Mouse (Mus musculus) limb, embryonic 15.5 days (tissue): ENCODE results near the gene Tmem246. TPM values are rescaled to one million over a fixed set of nuclear protein-coding genes. Genes with fewer than 3 reads are reported as not detected.

Experiments
- ATAC-seq: fragments of 200-750 bp; cut with Nextera tagmentation; 2 replicates; pipeline ENCODE4 v1.8.0; 2017; ENCODE audit warnings: low read depth, moderate TSS enrichment; ENCODE audit not compliant: insufficient number of reproducible peaks, low FRiP score, low TSS enrichment
- H3K27ac ChIP-seq: fragments of 300-500 bp; sonication (generic); 2 replicates; pipeline ENCODE4 v1.5.1; 2015; ENCODE audit warnings: moderate library complexity, mild to moderate bottlenecking, inconsistent platforms
- H3K27me3 ChIP-seq: fragments of 300-500 bp; sonication (generic); 2 replicates; pipeline ENCODE4 v1.6.1; 2015; ENCODE audit warnings: inconsistent platforms
- H3K36me3 ChIP-seq: fragments of 300-500 bp; sonication (generic); 2 replicates; pipeline ENCODE4 v1.6.1; 2015; ENCODE audit warnings: inconsistent platforms
- H3K4me1 ChIP-seq: fragments of 300-500 bp; sonication (generic); 2 replicates; pipeline ENCODE4 v1.6.1; 2015; ENCODE audit warnings: inconsistent platforms
- H3K4me2 ChIP-seq: fragments of 300-500 bp; sonication (generic); 2 replicates; pipeline ENCODE4 v1.6.1; 2015; ENCODE audit warnings: mild to moderate bottlenecking, inconsistent platforms
- H3K4me3 ChIP-seq: fragments of 300-500 bp; sonication (generic); 2 replicates; pipeline ENCODE4 v1.5.1; 2015; ENCODE audit warnings: mild to moderate bottlenecking, inconsistent platforms
- H3K9ac ChIP-seq: fragments of 300-500 bp; sonication (generic); 2 replicates; pipeline ENCODE4 v1.6.1; 2015; ENCODE audit warnings: inconsistent platforms
- H3K9me3 ChIP-seq: fragments of 300-500 bp; sonication (generic); 2 replicates; pipeline ENCODE4 v1.6.1; 2016; ENCODE audit warnings: inconsistent platforms
- WGBS: fragments of 180-500 bp; shearing (Covaris S2); methylation state at CpG from one replicate; pipeline ENCODE4 v1.1.7; 2015; 5-methylcytosine and 5-hydroxymethylcytosine counted together
- polyA plus RNA-seq: library from polyadenylated mRNA; unstranded; fragments of >200 nt; fragmentation: Nextera tagmentation; extraction: Ambion mirVana; gene quantifications from 2 replicates; pipeline ENCODE4 v1.2.1, GENCODE M21; 2015

Tmem246 gene
- polyA plus RNA-seq, 1 experiment from 2014 or later = 38.1 TPM

GRCm38 (mm10) chr4:49605459-49605858 is 7.8 kb upstream of the Tmem246 start:
- 67% methylated on average over 1 of the region's 1 CpGs for WGBS
- Histone ChIP-seq H3K36me3 (no peaks in the 10 kb centered on the region), H3K4me1 (no peaks in the 10 kb centered on the region), H3K27ac (no peak overlapping the region), H3K4me2 (no peak overlapping the region), H3K9me3 (no peaks in the 10 kb centered on the region), H3K27me3 (no peaks in the 10 kb centered on the region), H3K4me3 (no peak overlapping the region), H3K9ac (no peak overlapping the region)
- no peak for ATAC-seq

GRCm38 (mm10) chr4:49604616-49605015 is 6.9 kb upstream of the Tmem246 start:
- WGBS = 84% methylated on average over 5 of the region's 5 CpGs
- no peaks in the 10 kb centered on the region for H3K4me1 ChIP-seq
- no peak overlapping the region for H3K9ac ChIP-seq
- H3K36me3 ChIP-seq = no peaks in the 10 kb centered on the region
- H3K27me3 ChIP-seq = no peaks in the 10 kb centered on the region
- no peaks in the 10 kb centered on the region for H3K9me3 ChIP-seq
- no peak overlapping the region for H3K4me2 ChIP-seq
- no peak for ATAC-seq
- H3K4me3 ChIP-seq = no peak overlapping the region
- H3K27ac ChIP-seq = no peak overlapping the region

GRCm38 (mm10) chr4:49604016-49604546 is 6.4 kb upstream of the Tmem246 start:
- Histone ChIP-seq H3K36me3 (no peaks in the 10 kb centered on the region), H3K4me1 (no peaks in the 10 kb centered on the region)
- no peak for ATAC-seq

GRCm38 (mm10) chr4:49603161-49603560 is 5.5 kb upstream of the Tmem246 start:
- no peak for ATAC-seq
- H3K4me2 ChIP-seq = no peak overlapping the region
- H3K4me1 ChIP-seq = no peaks in the 10 kb centered on the region
- no peaks in the 10 kb centered on the region for H3K36me3 ChIP-seq
- no peaks in the 10 kb centered on the region for H3K27me3 ChIP-seq
- H3K9ac ChIP-seq = no peak overlapping the region
- no peak overlapping the region for H3K4me3 ChIP-seq
- 59% methylated on average over 2 of the region's 2 CpGs for WGBS
- no peaks in the 10 kb centered on the region for H3K9me3 ChIP-seq
- no peak overlapping the region for H3K27ac ChIP-seq

More at GRCm38 (mm10) chr4:49604016-49604546, 6.4 kb upstream of the Tmem246 start:
- no peak overlapping the region for H3K4me2 ChIP-seq
- WGBS = 25% methylated on average over 1 of the region's 1 CpGs
- H3K27me3 ChIP-seq = no peaks in the 10 kb centered on the region
- H3K27ac ChIP-seq = no peak overlapping the region
- H3K4me3 ChIP-seq = no peak overlapping the region
- no peaks in the 10 kb centered on the region for H3K9me3 ChIP-seq
- H3K9ac ChIP-seq = no peak overlapping the region

- Histone ChIP-seq H3K9me3 (no peaks in the 10 kb centered on the region), H3K27ac (peak overlapping the region; percentile 89), H3K4me2 (peak overlapping the region; percentile 87), H3K4me1 (peaks cover 5% of the 10 kb centered on the region), H3K9ac (peak overlapping the region; percentile 62), H3K4me3 (peak overlapping the region; percentile 82), H3K36me3 (no peaks in the 10 kb centered on the region), H3K27me3 (no peaks in the 10 kb centered on the region)
- under 1% methylated on average over 20 of the region's 20 CpGs for WGBS
- ATAC-seq = no peak; the same call in 1 of the 2 replicates
Measured at GRCm38 (mm10) chr4:49596846-49597182, 862 bp downstream of the Tmem246 start.

GRCm38 (mm10) chr4:49590152-49590551 is 7.5 kb downstream of the Tmem246 start:
- no peak for ATAC-seq
- WGBS = 82% methylated on average over 2 of the region's 2 CpGs

GRCm38 (mm10) chr4:49586811-49587210 is 10.9 kb downstream of the Tmem246 start:
- H3K4me3 ChIP-seq = no peak overlapping the region
- no peaks in the 10 kb centered on the region for H3K27me3 ChIP-seq
- 90% methylated on average over 10 of the region's 10 CpGs for WGBS
- peaks cover 13% of the 10 kb centered on the region for H3K36me3 ChIP-seq
- ATAC-seq = no peak
- H3K27ac ChIP-seq = 0 out of 2 replicates have a peak overlapping the region, but pooled peaks have one; percentile 78
- peaks cover 34% of the 10 kb centered on the region for H3K4me1 ChIP-seq
- no peak overlapping the region for H3K9ac ChIP-seq
- no peak overlapping the region for H3K4me2 ChIP-seq
- H3K9me3 ChIP-seq = no peaks in the 10 kb centered on the region

More at GRCm38 (mm10) chr4:49590152-49590551, 7.5 kb downstream of the Tmem246 start:
- Histone ChIP-seq H3K9ac (no peak overlapping the region), H3K4me1 (peaks cover 17% of the 10 kb centered on the region), H3K4me2 (no peak overlapping the region), H3K9me3 (no peaks in the 10 kb centered on the region), H3K27me3 (no peaks in the 10 kb centered on the region), H3K36me3 (peaks cover 13% of the 10 kb centered on the region), H3K4me3 (no peak overlapping the region), H3K27ac (no peak overlapping the region)

- ATAC-seq = peak; percentile 79
- H3K27ac ChIP-seq = peak overlapping the region; percentile 78
Measured at GRCm38 (mm10) chr4:49585524-49586101, 12.1 kb downstream of the Tmem246 start.

GRCm38 (mm10) chr4:49583965-49584831 is 13.5 kb downstream of the Tmem246 start:
- H3K4me1 ChIP-seq = peaks cover 47% of the 10 kb centered on the region
- H3K27me3 ChIP-seq = no peaks in the 10 kb centered on the region
- WGBS = 27% methylated on average over 14 of the region's 14 CpGs
- peak overlapping the region; percentile 1; the same call in 1 of the 2 replicates for H3K4me2 ChIP-seq
- H3K27ac ChIP-seq = peak overlapping the region; percentile 70
- H3K36me3 ChIP-seq = peaks cover 13% of the 10 kb centered on the region
- ATAC-seq = no peak
- H3K4me3 ChIP-seq = no peak overlapping the region
- H3K9me3 ChIP-seq = no peaks in the 10 kb centered on the region
- H3K9ac ChIP-seq = no peak overlapping the region

More at GRCm38 (mm10) chr4:49585524-49586101, 12.1 kb downstream of the Tmem246 start:
- Histone ChIP-seq H3K9ac (no peak overlapping the region), H3K36me3 (peaks cover 13% of the 10 kb centered on the region), H3K4me2 (no peak overlapping the region), H3K4me3 (no peak overlapping the region), H3K4me1 (peaks cover 41% of the 10 kb centered on the region), H3K9me3 (no peaks in the 10 kb centered on the region), H3K27me3 (no peaks in the 10 kb centered on the region)
- WGBS = 41% methylated on average over 7 of the region's 7 CpGs

- Histone ChIP-seq H3K4me3 (no peak overlapping the region), H3K9ac (no peak overlapping the region), H3K4me2 (no peak overlapping the region), H3K4me1 (peaks cover 42% of the 10 kb centered on the region), H3K9me3 (no peaks in the 10 kb centered on the region), H3K27me3 (no peaks in the 10 kb centered on the region), H3K27ac (no peak overlapping the region), H3K36me3 (peaks cover 6% of the 10 kb centered on the region)
- ATAC-seq = no peak
- WGBS = 28% methylated on average over 4 of the region's 4 CpGs
Measured at GRCm38 (mm10) chr4:49581256-49581655, 16.4 kb downstream of the Tmem246 start.

- no peak overlapping the region for H3K4me3 ChIP-seq
- no peak for ATAC-seq
- H3K4me1 ChIP-seq = no peaks in the 10 kb centered on the region
- no peaks in the 10 kb centered on the region for H3K36me3 ChIP-seq
- WGBS = 82% methylated on average over 4 of the region's 4 CpGs
- H3K9me3 ChIP-seq = no peaks in the 10 kb centered on the region
- H3K4me2 ChIP-seq = no peak overlapping the region
- H3K27me3 ChIP-seq = no peaks in the 10 kb centered on the region
- H3K27ac ChIP-seq = no peak overlapping the region
- H3K9ac ChIP-seq = no peak overlapping the region
Measured at GRCm38 (mm10) chr4:49572194-49572593, 25.5 kb downstream of the Tmem246 start.

- no peak overlapping the region for H3K9ac ChIP-seq
- no peak overlapping the region for H3K4me2 ChIP-seq
- H3K4me3 ChIP-seq = no peak overlapping the region
- no peaks in the 10 kb centered on the region for H3K4me1 ChIP-seq
- H3K27ac ChIP-seq = no peak overlapping the region
- H3K36me3 ChIP-seq = no peaks in the 10 kb centered on the region
- WGBS = 20% methylated on average over 3 of the region's 3 CpGs
- no peaks in the 10 kb centered on the region for H3K9me3 ChIP-seq
- no peaks in the 10 kb centered on the region for H3K27me3 ChIP-seq
- no peak for ATAC-seq
Measured at GRCm38 (mm10) chr4:49567613-49568012, 30.1 kb downstream of the Tmem246 start.
